In genomic region chr9:7836905-7837805, GRCm38 (mm10) we compare ENCODE assay signal across 7 mouse cellular contexts. TPM values are rescaled to one million over a fixed set of nuclear protein-coding genes. Genes with fewer than 3 reads are reported as not detected.
DNase-seq lines count a peak whose midpoint lies in the region; ATAC-seq and TF ChIP-seq lines count a peak whose summit lies in the region.

Birc2 (minus strand) TSS chr9:7837064.

- H3K36me3 ChIP-seq in embryonic facial prominence, embryonic 10.5 days (replicated peaks), result peaks cover 25% of the 10 kb centered on the region
- peaks cover 11% of the 10 kb centered on the region; the same call in 1 of the 2 replicates for H3K36me3 ChIP-seq in intestine, postnatal 0 days (ENCODE audit: control insufficient read depth, insufficient read depth)
- H3K36me3 ChIP-seq in midbrain, embryonic 12.5 days, result peaks cover 11% of the 10 kb centered on the region
- H3K36me3 ChIP-seq in small intestine, adult 2 months (ENCODE audit: control insufficient read depth, insufficient read depth, low read length), result peaks cover 15% of the 10 kb centered on the region

- H3K9me3 ChIP-seq in embryonic facial prominence, embryonic 10.5 days, result no peaks in the 10 kb centered on the region
- H3K9me3 ChIP-seq in intestine, postnatal 0 days (ENCODE audit: control insufficient read depth), result no peaks in the 10 kb centered on the region
- H3K9me3 ChIP-seq in midbrain, embryonic 12.5 days, result no peaks in the 10 kb centered on the region

- H3K27ac ChIP-seq in embryonic facial prominence, embryonic 10.5 days (replicated peaks), result peak within 1 kb of the TSS; percentile 95
- H3K27ac ChIP-seq in intestine, postnatal 0 days (ENCODE audit: low read depth, low read length), result peak within 1 kb of the TSS; percentile 92
- H3K27ac ChIP-seq in midbrain, embryonic 12.5 days (replicated peaks), result peak within 1 kb of the TSS; percentile 99
- H3K27ac ChIP-seq in small intestine, adult 2 months (ENCODE audit: insufficient read depth, low read depth, low read length), result peak within 1 kb of the TSS; percentile 99

- peak; percentile 78 for TF ChIP-seq POLR2A in small intestine, adult 2 months (IDR thresholded peaks at IDR 0.05; ENCODE audit: low read depth, low read length)

- intact Hi-C loops in left cerebral cortex, postnatal 4 days (cut with DNase I), result no loop called here

- peak within 1 kb of the TSS; percentile 73 for H3K4me3 ChIP-seq in embryonic facial prominence, embryonic 10.5 days
- H3K4me3 ChIP-seq in intestine, postnatal 0 days (ENCODE audit: low read depth, low read length), result peak within 1 kb of the TSS; percentile 73
- H3K4me3 ChIP-seq in midbrain, embryonic 12.5 days, result peak within 1 kb of the TSS; percentile 62
- H3K4me3 ChIP-seq in small intestine, adult 2 months (ENCODE audit: low read depth, low read length), result peak within 1 kb of the TSS; percentile 96

- H3K9ac ChIP-seq in intestine, postnatal 0 days (ENCODE audit: low read depth, low read length), result peak within 1 kb of the TSS; percentile 83
- peak within 1 kb of the TSS; percentile 85 for H3K9ac ChIP-seq in midbrain, embryonic 12.5 days (replicated peaks)

- TF ChIP-seq CTCF in intestine, postnatal 0 days (IDR thresholded peaks at IDR 0.05; ENCODE audit: low read depth), result no peak; the same call in 1 of the 2 replicates
- TF ChIP-seq CTCF in small intestine, adult 2 months (IDR thresholded peaks at IDR 0.05; ENCODE audit: extremely low read depth, insufficient read length, insufficient replicate concordance, low read depth, low read length), result no peak

- H3K4me1 ChIP-seq in embryonic facial prominence, embryonic 10.5 days, result peaks cover 20% of the 10 kb centered on the region
- H3K4me1 ChIP-seq in intestine, postnatal 0 days (replicated peaks; ENCODE audit: control insufficient read depth, insufficient read depth, low read length), result no peaks in the 10 kb centered on the region; the same call in 1 of the 2 replicates
- peaks cover 18% of the 10 kb centered on the region for H3K4me1 ChIP-seq in midbrain, embryonic 12.5 days
- no peaks in the 10 kb centered on the region; the same call in 1 of the 2 replicates for H3K4me1 ChIP-seq in small intestine, adult 2 months (ENCODE audit: control insufficient read depth, insufficient read depth, insufficient read length, low read length)

- no peaks in the 10 kb centered on the region for H3K27me3 ChIP-seq in embryonic facial prominence, embryonic 10.5 days (replicated peaks; ENCODE audit: low read depth, poor library complexity, severe bottlenecking)
- H3K27me3 ChIP-seq in intestine, postnatal 0 days (replicated peaks; ENCODE audit: control insufficient read depth, insufficient read depth, low read length), result no peaks in the 10 kb centered on the region
- no peaks in the 10 kb centered on the region for H3K27me3 ChIP-seq in midbrain, embryonic 12.5 days
- H3K27me3 ChIP-seq in small intestine, adult 2 months (ENCODE audit: control insufficient read depth, insufficient read depth, low read length), result no peaks in the 10 kb centered on the region

- ATAC-seq in intestine, postnatal 0 days, result peak; percentile 97
- peak; percentile 97 for ATAC-seq in midbrain, embryonic 12.5 days (ENCODE audit: low FRiP score, low read depth)

- WGBS in embryonic facial prominence, embryonic 10.5 days, result under 1% methylated on average over 68 of the region's 68 CpGs
- WGBS in intestine, postnatal 0 days, result 0% methylated on average over 68 of the region's 68 CpGs
- under 1% methylated on average over 68 of the region's 68 CpGs for WGBS in midbrain, embryonic 12.5 days
- under 1% methylated on average over 68 of the region's 68 CpGs for WGBS in small intestine, adult 2 months

- peak; percentile 97 for DNase-seq in adrenal gland, postnatal 10 days
- peak; percentile 98 for DNase-seq in embryonic facial prominence, embryonic 10.5 days (ENCODE audit: low spot score)
- peak; percentile 73 for DNase-seq in gonadal fat pad, adult 2 months (ENCODE audit: low read depth)
- peak; percentile 97 for DNase-seq in left cerebral cortex, postnatal 4 days

- H3K4me2 ChIP-seq in intestine, postnatal 0 days (replicated peaks; ENCODE audit: low read depth), result peak within 1 kb of the TSS; percentile 67
- peak within 1 kb of the TSS; percentile 68 for H3K4me2 ChIP-seq in midbrain, embryonic 12.5 days (replicated peaks)

RNA-seq across cellular contexts. Expression of gene Birc2, which starts in this region (rescaled TPM):
- 10 to 100 TPM; 39.4 to 46.3 TPM for total RNA-seq in adrenal gland, postnatal 10 days (2021)
- 30.3 and 35.9 TPM in 2 replicates for polyA plus RNA-seq in embryonic facial prominence, embryonic 10.5 days (2016; fragmentation: Nextera tagmentation; extraction: Ambion mirVana)
- 21.0 and 23.5 TPM in 2 replicates for polyA plus RNA-seq in gonadal fat pad, adult 2 months (2012; rRNA removed)
- polyA plus RNA-seq in intestine, postnatal 0 days (2015; fragmentation: Nextera tagmentation; extraction: Ambion mirVana), result 18.4 and 18.5 TPM in 2 replicates
- total RNA-seq in left cerebral cortex, postnatal 4 days (2021), result 10 to 100 TPM; 28.1 to 30.5 TPM
- polyA plus RNA-seq in midbrain, embryonic 12.5 days (2016; fragmentation: Nextera tagmentation; extraction: Ambion mirVana), result 42.8 and 46.6 TPM in 2 replicates
- polyA plus RNA-seq in small intestine, adult 2 months (2012; rRNA removed), result 3.5 and 5.4 TPM in 2 replicates

Comparison
In these comparisons a context has a peak if more than half of its experiments do, and no peak if none do; other contexts are left out.
1. Peak in every context shown above with its lines: DNase-seq, ATAC-seq, H3K4me3 ChIP-seq and H3K27ac ChIP-seq.